Mouse (Mus musculus): ENCODE results near the gene Anks3. TPM values are rescaled to one million over a fixed set of nuclear protein-coding genes. Genes with fewer than 3 reads are reported as not detected.

Anks3 gene
- polyA plus RNA-seq, 1 experiment from 2014 or later = 45.8 TPM

DNA sequence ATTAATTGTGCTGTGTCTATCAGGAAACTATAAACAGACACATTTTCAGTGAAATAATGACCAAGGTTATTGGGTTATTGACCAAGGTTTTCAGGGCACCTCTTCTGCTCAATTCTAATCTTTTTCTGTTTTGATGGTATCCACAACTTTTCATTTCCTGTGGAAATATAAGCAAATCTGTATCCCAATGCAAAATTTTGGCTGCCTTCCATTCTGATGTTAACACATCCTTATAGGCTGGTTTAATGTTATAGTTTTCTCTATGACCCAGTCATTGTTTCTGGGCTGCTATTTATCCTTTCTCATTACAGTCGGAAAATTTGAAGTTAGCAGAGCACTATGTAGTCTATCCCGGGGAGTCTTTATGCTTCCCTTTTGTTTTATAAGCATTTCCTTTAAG lies 64.3 kb downstream of the Anks3 start:
- Histone ChIP-seq H3K36me3 (replicated peaks) (no peaks in the 10 kb centered on the region), H3K27me3 (replicated peaks; ENCODE audit: low read depth, poor library complexity, severe bottlenecking) (no peaks in the 10 kb centered on the region), H3K27ac (replicated peaks) (no peak overlapping the region), H3K4me1 (peaks cover 22% of the 10 kb centered on the region), H3K9me3 (no peaks in the 10 kb centered on the region), H3K4me3 (no peak overlapping the region)
- WGBS = 90% methylated on average over 2 of the region's 2 CpGs
- DNase-seq (ENCODE audit: low spot score) = no peak

DNA sequence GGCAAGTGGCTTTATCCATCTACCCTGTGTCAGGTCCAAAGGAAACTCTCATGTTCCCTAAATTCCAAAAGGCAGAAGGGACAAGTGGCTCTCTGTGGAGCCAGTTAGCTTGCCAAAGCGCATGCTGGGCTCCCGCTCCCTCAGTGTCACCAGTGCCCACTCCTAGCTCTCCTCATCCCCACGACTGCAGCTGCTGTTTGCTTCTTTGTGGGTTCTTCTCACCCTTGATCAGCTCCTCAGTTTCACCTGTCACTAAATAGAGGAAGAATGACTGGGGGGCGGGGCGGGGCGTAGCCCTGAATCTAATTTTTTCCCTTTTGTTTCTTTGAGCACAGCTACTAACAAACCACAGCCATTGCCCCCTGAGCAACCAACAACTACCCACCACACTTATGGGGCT lies 65.1 kb downstream of the Anks3 start:
- Histone ChIP-seq H3K4me3 (no peak overlapping the region), H3K4me1 (peaks cover 24% of the 10 kb centered on the region), H3K27me3 (replicated peaks; ENCODE audit: low read depth, poor library complexity, severe bottlenecking) (no peaks in the 10 kb centered on the region), H3K9me3 (no peaks in the 10 kb centered on the region), H3K27ac (replicated peaks) (no peak overlapping the region), H3K36me3 (replicated peaks) (no peaks in the 10 kb centered on the region)
- 89% methylated on average over 6 of the region's 6 CpGs for WGBS
- no peak for DNase-seq (ENCODE audit: low spot score)

DNA sequence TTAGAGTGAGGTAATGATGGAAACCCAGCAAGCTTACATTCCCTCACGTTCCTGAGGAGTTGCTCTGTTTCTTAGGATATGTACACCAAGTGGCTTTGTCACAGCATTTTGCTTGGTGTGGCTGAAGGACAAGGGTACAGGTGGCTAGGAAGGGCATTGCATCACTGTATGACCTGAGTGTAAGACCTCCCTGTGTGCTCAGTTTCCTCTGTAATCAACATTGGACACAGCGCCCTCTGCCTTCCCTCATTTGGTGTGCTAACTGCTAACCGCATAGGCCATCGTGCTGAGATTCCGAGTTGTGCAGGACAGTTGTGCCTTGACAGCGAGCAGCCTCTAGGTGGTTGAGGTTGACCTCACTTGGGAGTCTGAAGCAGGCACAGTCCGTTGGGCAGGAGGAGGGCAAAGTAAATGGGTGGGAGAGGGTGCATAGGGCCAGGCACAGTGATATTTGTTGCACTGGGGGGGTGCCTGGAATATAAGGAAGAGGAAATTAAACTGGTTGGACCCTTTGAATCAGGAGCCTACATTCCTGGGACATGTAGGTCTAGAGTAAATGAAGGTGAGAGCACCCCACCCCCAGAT lies 66.8 kb downstream of the Anks3 start:
- peaks cover 3% of the 10 kb centered on the region; the same call in 1 of the 2 replicates for H3K36me3 ChIP-seq (replicated peaks)
- no peak for DNase-seq (ENCODE audit: low spot score)
- 56% methylated on average over 7 of the region's 7 CpGs for WGBS
- H3K27ac ChIP-seq (replicated peaks) = no peak overlapping the region
- no peaks in the 10 kb centered on the region for H3K9me3 ChIP-seq
- H3K27me3 ChIP-seq (replicated peaks; ENCODE audit: low read depth, poor library complexity, severe bottlenecking) = no peaks in the 10 kb centered on the region
- H3K4me1 ChIP-seq = peaks cover 21% of the 10 kb centered on the region
- no peak overlapping the region for H3K4me3 ChIP-seq

DNA sequence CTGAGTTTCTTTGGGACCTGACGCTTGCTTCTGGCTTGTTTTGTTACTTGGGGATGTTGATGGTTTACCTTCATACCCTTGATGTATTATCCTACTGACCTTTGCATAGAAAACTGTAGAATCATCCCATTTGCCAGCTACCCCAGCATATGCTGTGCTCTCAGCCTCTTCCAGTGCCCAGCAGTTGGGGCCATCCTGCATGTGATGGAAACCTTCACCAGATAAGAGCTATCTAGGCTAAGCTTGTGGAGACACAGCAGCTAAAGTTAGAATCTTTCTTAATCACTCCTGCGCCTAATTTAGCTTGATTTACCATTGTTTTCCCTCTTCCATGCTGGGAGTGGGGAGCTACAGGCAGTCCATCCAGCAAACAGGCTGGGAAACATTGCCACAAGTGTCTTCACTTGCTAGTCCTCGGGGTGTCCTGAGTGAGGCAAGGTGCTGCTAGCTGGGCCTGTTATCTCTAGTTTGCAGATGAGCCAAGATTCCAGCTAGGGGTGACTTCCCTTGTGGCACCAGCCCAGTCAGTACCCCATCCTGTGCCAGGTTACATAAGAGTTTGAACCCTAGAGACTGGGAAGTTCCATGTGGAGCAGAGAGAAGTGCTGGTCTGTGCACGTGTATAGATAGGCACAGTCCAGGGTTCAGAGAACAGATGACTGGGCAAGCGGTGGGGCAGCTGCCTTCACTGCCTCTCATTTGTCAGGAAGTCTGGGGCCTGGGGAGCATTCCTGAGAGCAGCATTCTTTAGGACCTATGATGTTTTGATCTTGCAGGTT lies 67.6 kb downstream of the Anks3 start:
- 75% methylated on average over 5 of the region's 5 CpGs for WGBS
- Histone ChIP-seq H3K9me3 (no peaks in the 10 kb centered on the region), H3K27me3 (replicated peaks; ENCODE audit: low read depth, poor library complexity, severe bottlenecking) (no peaks in the 10 kb centered on the region), H3K4me1 (peaks cover 20% of the 10 kb centered on the region), H3K27ac (replicated peaks) (no peak overlapping the region), H3K36me3 (replicated peaks) (peaks cover 3% of the 10 kb centered on the region; the same call in 1 of the 2 replicates), H3K4me3 (no peak overlapping the region)
- DNase-seq (ENCODE audit: low spot score) = no peak

DNA sequence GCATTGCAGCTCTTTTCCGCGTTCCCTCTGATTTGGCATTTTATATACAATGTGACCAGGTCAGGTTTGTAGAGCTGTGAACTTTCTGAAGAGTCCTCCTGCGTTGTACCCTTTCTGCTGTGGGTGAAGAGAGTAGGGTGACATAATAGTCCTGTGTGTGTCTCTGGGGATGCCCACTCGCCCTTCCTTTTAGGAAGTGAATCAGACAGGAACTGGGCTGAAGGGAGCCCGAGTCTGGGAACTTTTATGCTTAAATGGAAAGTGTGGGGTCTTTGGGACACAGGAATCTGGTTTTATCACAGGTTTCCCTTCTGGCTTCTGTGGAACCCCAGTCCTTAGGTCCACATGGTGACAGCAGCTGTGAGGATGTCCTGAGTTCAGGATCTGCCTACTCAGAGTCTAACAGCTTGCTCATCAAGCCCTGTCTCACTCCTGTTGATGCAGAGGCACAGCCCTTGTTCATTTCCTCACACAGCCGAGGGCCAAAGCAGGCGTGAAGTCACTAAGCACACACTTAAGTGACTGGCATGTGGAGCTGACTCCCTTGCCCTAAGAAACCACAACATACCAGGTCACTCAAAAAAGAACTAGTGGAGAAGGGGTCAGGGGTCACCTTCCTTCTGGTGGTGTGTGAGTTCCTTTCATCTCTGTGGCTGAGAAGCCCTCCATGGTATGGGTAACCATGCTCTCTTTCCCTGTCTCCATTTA lies 69.7 kb downstream of the Anks3 start:
- no peak for DNase-seq (ENCODE audit: low spot score)
- no peaks in the 10 kb centered on the region for H3K27me3 ChIP-seq (replicated peaks; ENCODE audit: low read depth, poor library complexity, severe bottlenecking)
- no peaks in the 10 kb centered on the region for H3K9me3 ChIP-seq
- no peak overlapping the region for H3K4me3 ChIP-seq
- H3K27ac ChIP-seq (replicated peaks) = no peak overlapping the region; the same call in 1 of the 2 replicates
- peaks cover 9% of the 10 kb centered on the region; the same call in 1 of the 2 replicates for H3K36me3 ChIP-seq (replicated peaks)
- WGBS = 80% methylated on average over 7 of the region's 7 CpGs
- H3K4me1 ChIP-seq = peaks cover 14% of the 10 kb centered on the region; the same call in 1 of the 2 replicates

DNA sequence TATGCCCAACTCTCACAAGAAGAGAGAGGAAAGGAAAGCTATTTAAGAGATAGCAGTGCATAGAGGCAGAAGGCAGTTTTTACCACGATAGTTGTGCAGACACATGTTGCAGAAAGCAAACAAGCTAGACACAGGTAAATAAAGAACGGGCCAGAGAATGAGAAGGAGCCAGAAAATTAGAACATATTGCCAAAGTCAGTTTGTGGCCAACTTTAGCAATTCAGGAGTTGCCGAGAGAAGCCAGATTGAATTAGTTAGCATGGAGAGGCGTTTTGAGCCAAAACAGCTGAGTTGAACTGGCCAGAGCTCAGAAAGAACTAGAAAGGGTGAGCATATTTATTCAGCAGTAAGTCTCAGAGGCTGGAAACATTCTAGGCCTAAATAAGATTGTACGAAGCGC lies 71.8 kb downstream of the Anks3 start:
- H3K27me3 ChIP-seq (replicated peaks; ENCODE audit: low read depth, poor library complexity, severe bottlenecking) = no peaks in the 10 kb centered on the region
- H3K4me3 ChIP-seq = no peak overlapping the region
- peaks cover 24% of the 10 kb centered on the region for H3K4me1 ChIP-seq
- DNase-seq (ENCODE audit: low spot score) = no peak
- H3K9me3 ChIP-seq = no peaks in the 10 kb centered on the region
- H3K36me3 ChIP-seq (replicated peaks) = peaks cover 9% of the 10 kb centered on the region; the same call in 1 of the 2 replicates
- WGBS = 93% methylated on average over 6 of the region's 6 CpGs
- H3K27ac ChIP-seq (replicated peaks) = no peak overlapping the region

Other genes with a start within 250 kb of the Anks3 start
- gene Nmral1, start 244.8 kb downstream of the Anks3 start, polyA plus RNA-seq (2016; fragmentation: Nextera tagmentation; extraction: Ambion mirVana) = 218 and 228 TPM in 2 replicates
- 84.6 and 91.9 TPM in 2 replicates for gene Hmox2, start 237.8 kb downstream of the Anks3 start, polyA plus RNA-seq (2016; fragmentation: Nextera tagmentation; extraction: Ambion mirVana)
- gene Cdip1, start 173.9 kb downstream of the Anks3 start, polyA plus RNA-seq (2016; fragmentation: Nextera tagmentation; extraction: Ambion mirVana) = 112 and 116 TPM in 2 replicates
- 0.25 and 0.66 TPM in 2 replicates for gene 4930562C15Rik, start 128.8 kb downstream of the Anks3 start, polyA plus RNA-seq (2016; fragmentation: Nextera tagmentation; extraction: Ambion mirVana)
- gene Ubald1, start 83.9 kb downstream of the Anks3 start, polyA plus RNA-seq (2016; fragmentation: Nextera tagmentation; extraction: Ambion mirVana) = 44.0 and 46.2 TPM in 2 replicates
- 64.9 and 72.0 TPM in 2 replicates for gene Mgrn1, start 78.0 kb downstream of the Anks3 start, polyA plus RNA-seq (2016; fragmentation: Nextera tagmentation; extraction: Ambion mirVana)
- gene Nudt16l1, start 25.4 kb downstream of the Anks3 start, polyA plus RNA-seq (2016; fragmentation: Nextera tagmentation; extraction: Ambion mirVana) = 139 and 151 TPM in 2 replicates
- gene Sept12, start 33.6 kb upstream of the Anks3 start, polyA plus RNA-seq (2016; fragmentation: Nextera tagmentation; extraction: Ambion mirVana) = not detected in 2 replicates
- gene Smim22, start 43.1 kb upstream of the Anks3 start, polyA plus RNA-seq (2016; fragmentation: Nextera tagmentation; extraction: Ambion mirVana) = 3.4 and 3.6 TPM in 2 replicates
- 63.6 and 66.2 TPM in 2 replicates for gene Rogdi, start 49.3 kb upstream of the Anks3 start, polyA plus RNA-seq (2016; fragmentation: Nextera tagmentation; extraction: Ambion mirVana)
- gene Glyr1, start 85.7 kb upstream of the Anks3 start, polyA plus RNA-seq (2016; fragmentation: Nextera tagmentation; extraction: Ambion mirVana) = 211 and 221 TPM in 2 replicates
- gene Ubn1, start 85.9 kb upstream of the Anks3 start, polyA plus RNA-seq (2016; fragmentation: Nextera tagmentation; extraction: Ambion mirVana) = 18.5 and 20.0 TPM in 2 replicates
- 1.8 and 2.4 TPM in 2 replicates for gene Ppl, start 168.2 kb upstream of the Anks3 start, polyA plus RNA-seq (2016; fragmentation: Nextera tagmentation; extraction: Ambion mirVana)
- 0.10 and 0.16 TPM in 2 replicates for gene Sec14l5, start 182.9 kb upstream of the Anks3 start, polyA plus RNA-seq (2016; fragmentation: Nextera tagmentation; extraction: Ambion mirVana)
- gene Nagpa, start 239.8 kb upstream of the Anks3 start, polyA plus RNA-seq (2016; fragmentation: Nextera tagmentation; extraction: Ambion mirVana) = 15.9 and 16.2 TPM in 2 replicates

All from embryonic facial prominence, embryonic 10.5 days (tissue).